Mouse (Mus musculus) thymus, postnatal 4 days (tissue): ENCODE measurements around the gene Ahcyl2.
A peak's percentile ranks its signal among the peaks of the same experiment; 100 is the strongest.
"Not testable (repeated sequence)": the region's sequence is repeated elsewhere in the genome, so short reads cannot be mapped to it uniquely, and the experiment has no call there.

Experiments
- DNase-seq: peaks from one replicate; pipeline ENCODE4 v3.0.0; 2021

Gene Ahcyl2

GRCm38 (mm10) chr6:29816371-29816770 is 48.6 kb downstream of the Ahcyl2 start:
- DNase-seq, result not testable (repeated sequence)

- peak; percentile 51 for DNase-seq
Observed at GRCm38 (mm10) chr6:29819309-29819708, 51.5 kb downstream of the Ahcyl2 start.

- no peak for DNase-seq
Observed at GRCm38 (mm10) chr6:29820314-29820713, 52.5 kb downstream of the Ahcyl2 start.

GRCm38 (mm10) chr6:29820926-29821325 is 53.1 kb downstream of the Ahcyl2 start:
- no peak for DNase-seq

- no peak for DNase-seq
Observed at GRCm38 (mm10) chr6:29821770-29822169, 54.0 kb downstream of the Ahcyl2 start.

GRCm38 (mm10) chr6:29825302-29825701 is 57.5 kb downstream of the Ahcyl2 start:
- no peak for DNase-seq

GRCm38 (mm10) chr6:29827291-29828242 is 59.8 kb downstream of the Ahcyl2 start:
- no peak for DNase-seq

GRCm38 (mm10) chr6:29828574-29829234 is 60.9 kb downstream of the Ahcyl2 start:
- DNase-seq, result no peak

GRCm38 (mm10) chr6:29832356-29832755 is 64.5 kb downstream of the Ahcyl2 start:
- no peak for DNase-seq

- no peak for DNase-seq
Observed at GRCm38 (mm10) chr6:29833117-29833516, 65.3 kb downstream of the Ahcyl2 start.

- peak; percentile 51 for DNase-seq
Observed at GRCm38 (mm10) chr6:29833568-29834255, 65.9 kb downstream of the Ahcyl2 start.

- DNase-seq, result no peak
Observed at GRCm38 (mm10) chr6:29835543-29836177, 67.8 kb downstream of the Ahcyl2 start.

- DNase-seq, result no peak
Observed at GRCm38 (mm10) chr6:29837579-29837978, 69.8 kb downstream of the Ahcyl2 start.

GRCm38 (mm10) chr6:29838531-29838930 is 70.7 kb downstream of the Ahcyl2 start:
- no peak for DNase-seq

GRCm38 (mm10) chr6:29840008-29840407 is 72.2 kb downstream of the Ahcyl2 start:
- no peak for DNase-seq

- DNase-seq, result no peak
Observed at GRCm38 (mm10) chr6:29841461-29841860, 73.7 kb downstream of the Ahcyl2 start.

GRCm38 (mm10) chr6:29847643-29848166 is 79.9 kb downstream of the Ahcyl2 start:
- no peak for DNase-seq

GRCm38 (mm10) chr6:29848808-29849207 is 81.0 kb downstream of the Ahcyl2 start:
- DNase-seq, result no peak

- DNase-seq, result no peak
Observed at GRCm38 (mm10) chr6:29850096-29850495, 82.3 kb downstream of the Ahcyl2 start.

GRCm38 (mm10) chr6:29850747-29851146 is 82.9 kb downstream of the Ahcyl2 start:
- no peak for DNase-seq

GRCm38 (mm10) chr6:29851873-29852272 is 84.1 kb downstream of the Ahcyl2 start:
- DNase-seq, result no peak

GRCm38 (mm10) chr6:29853213-29853899 is 85.5 kb downstream of the Ahcyl2 start:
- DNase-seq, result peak; percentile 87
